Mouse (Mus musculus) v-Abl transformed pro-B cells (cell line): ENCODE results near the gene Exd2.

Source experiments
- in situ Hi-C, 2 experiments: fragments of 400-800 bp; cut with MboI; formaldehyde crosslinking; loops; one replicate each; pipeline ENCODE4 v1.15.1; 2025; ENCODE audit not compliant: unreplicated experiment in 2 of 2

The Exd2 gene

DNA sequence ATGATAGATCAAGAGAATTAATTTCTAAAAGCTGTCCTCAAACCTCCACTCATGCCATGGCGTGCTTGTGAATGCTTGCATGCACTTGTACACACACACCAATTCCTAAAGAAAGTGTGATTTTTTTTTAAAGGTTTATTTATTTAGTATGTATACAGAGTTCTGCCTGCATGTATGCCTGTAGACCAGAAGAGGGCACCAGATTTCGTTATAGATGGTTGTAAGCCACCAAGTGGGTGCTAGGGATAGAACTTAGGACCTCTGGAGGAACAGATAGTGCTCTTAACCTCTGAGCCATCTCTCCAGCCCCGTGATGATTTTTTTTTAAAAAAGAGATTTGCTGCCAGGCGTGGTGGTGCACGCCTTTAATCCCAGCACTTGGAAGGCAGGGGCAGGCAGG is 30.4 kb downstream of the Exd2 start:
- in situ Hi-C loops, result no loop called here

DNA sequence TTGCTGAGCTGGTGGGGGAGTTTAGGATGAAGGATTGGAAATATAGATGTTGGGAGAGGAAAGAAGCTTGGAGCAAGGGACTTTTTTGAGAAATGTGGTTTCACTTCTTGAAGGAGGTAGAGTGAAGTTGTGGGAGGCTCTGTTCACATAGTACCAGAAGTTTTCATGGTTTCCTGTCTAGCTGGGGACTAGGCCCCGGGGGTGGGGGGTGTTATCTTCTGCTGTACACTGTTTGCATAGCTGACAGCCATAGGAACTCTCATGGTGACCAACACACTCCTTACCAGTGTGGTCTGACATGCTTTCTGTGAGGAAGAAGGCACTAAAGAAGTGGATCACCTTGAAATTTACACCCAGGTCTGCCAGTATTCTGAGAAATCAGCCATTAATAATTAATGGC is 32.8 kb downstream of the Exd2 start:
- in situ Hi-C loops, result no loop called here

DNA sequence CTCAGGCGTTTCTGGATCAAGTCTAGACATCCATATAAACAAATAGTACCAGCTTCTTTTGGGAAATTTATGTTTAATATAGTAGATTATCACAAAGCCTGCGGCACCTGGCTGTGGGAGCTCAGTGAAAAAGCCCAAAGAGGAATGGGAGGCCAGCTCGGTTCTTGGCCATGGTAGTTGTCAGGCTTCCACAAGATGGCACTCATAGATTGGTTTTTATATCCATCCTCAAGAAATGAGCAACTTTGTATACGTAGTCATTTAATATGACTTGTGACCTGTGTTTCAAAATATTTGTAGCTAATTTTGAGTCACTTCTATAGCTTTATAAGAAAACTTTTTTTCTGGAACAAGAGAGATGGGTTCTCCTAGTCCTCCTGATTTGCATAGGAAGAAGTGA is 35.5 kb downstream of the Exd2 start:
- in situ Hi-C loops, result no loop called here

DNA sequence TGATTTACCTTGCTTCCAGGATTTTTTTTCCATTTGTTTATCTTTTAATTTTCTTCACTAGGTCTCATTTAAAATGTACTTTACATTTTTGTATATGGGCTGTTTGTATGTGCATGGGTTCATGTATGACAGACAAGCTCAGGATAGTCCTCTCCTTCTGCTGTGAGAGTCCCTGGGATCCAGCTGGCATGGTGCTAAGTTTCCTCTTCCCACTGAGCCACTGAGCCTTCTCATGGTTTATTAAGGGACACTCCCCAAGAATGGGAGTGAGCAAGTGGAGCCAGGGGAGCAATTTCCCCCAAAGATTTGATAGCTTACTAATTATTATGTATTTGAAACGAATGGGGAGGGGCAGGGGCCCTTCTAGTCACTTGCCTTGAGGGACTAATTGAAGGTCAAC is 37.6 kb downstream of the Exd2 start:
- in situ Hi-C loops, result no loop called here

DNA sequence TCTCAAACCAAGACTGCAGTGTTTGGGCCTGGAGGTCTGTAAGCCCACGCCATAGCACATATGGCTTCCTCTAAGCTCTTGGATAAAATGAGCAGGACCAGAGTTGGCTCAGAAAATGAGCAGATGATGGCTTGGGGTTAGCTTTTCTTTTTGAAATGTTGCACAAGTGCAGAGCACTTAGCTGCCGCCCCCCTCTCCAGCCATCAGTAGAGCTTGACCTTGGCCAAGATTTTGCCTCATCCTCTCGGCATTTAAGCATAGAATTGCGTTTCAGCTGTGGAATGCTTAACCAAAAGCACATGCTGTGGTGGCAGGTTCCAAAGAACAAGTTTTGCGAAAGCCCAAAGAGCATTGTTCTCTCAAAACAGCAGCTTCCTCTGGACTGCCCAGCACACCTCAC is 41.8 kb downstream of the Exd2 start:
- in situ Hi-C loops, result no loop called here

DNA sequence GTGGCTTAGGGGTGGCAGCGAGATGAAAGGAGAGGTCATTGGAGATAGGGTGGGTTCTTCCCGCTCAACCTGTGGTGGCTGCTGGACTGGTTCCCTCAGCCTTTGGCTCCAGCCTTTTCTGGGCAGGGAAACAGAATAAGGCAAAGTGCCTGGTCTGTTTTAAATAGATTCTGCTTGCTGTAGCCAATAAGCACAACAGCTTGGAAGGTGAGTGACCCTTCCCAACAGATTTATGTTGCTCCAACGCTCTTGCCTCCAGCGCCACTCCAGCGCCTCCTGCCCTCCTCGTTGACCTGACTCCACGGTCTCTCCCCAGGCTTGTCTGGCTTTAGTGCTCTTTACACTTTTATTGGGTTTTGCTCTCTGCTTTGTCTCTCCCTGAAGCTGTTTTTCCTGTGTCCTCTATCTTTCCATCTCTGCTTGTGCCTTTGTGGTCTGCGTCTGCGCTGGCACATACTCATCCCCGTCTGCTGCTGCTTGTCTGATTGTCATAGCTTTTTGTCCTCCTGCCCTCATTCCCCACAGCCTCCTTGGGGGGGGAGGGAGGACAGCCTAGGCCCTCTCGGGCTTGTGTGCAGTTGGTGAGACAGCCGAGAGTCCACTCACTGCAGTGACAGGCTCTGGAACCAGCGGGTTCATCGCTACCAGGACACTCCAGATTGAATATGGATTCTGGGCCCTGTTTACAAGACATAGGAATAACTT is 44.3 kb downstream of the Exd2 start:
- in situ Hi-C loops, result no loop called here

DNA sequence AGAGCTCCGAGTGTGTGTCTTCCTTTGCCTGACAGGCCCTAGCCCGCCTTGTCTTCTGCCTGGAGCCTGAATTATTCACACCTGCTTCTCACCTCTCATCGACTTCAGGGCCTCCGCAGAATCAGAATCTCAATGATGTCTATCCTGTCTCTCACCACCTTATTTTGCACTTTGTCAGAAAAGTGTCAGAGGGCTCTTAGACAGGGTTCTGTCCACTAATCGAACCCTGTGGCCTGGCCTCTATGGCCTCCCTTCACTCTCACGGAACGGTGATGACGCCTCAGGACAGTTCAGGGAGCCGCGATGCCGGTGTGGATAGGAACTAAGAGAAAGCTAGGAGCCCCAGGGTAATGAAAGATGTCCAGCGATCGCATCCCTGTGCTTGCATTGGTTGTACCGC is 55.1 kb downstream of the Exd2 start, which contains the start of gene Galnt16:
Galnt16 (plus strand) TSS at position 301 of the 400 bp plus-strand sequence.
- in situ Hi-C loops, result no loop called here

DNA sequence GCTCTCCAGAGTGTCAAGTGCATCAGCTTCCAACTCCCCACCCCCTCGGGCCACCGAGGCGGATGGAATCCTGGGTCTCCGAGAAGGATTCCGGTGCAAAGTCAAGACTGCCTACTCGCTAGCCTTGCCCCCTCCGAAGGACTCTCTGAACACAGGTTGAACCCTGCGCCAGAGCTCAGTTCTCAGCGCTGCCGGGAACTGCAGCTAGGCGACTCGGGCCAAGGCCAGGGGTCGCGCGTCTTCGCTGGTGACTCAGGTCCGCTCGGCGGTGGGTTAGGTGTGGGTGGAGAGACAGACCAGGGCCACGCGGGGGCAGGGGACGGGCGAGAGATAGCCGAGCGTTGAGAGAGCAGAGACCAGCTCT is 55.5 kb downstream of the Exd2 start:
- in situ Hi-C loops, result no loop called here

DNA sequence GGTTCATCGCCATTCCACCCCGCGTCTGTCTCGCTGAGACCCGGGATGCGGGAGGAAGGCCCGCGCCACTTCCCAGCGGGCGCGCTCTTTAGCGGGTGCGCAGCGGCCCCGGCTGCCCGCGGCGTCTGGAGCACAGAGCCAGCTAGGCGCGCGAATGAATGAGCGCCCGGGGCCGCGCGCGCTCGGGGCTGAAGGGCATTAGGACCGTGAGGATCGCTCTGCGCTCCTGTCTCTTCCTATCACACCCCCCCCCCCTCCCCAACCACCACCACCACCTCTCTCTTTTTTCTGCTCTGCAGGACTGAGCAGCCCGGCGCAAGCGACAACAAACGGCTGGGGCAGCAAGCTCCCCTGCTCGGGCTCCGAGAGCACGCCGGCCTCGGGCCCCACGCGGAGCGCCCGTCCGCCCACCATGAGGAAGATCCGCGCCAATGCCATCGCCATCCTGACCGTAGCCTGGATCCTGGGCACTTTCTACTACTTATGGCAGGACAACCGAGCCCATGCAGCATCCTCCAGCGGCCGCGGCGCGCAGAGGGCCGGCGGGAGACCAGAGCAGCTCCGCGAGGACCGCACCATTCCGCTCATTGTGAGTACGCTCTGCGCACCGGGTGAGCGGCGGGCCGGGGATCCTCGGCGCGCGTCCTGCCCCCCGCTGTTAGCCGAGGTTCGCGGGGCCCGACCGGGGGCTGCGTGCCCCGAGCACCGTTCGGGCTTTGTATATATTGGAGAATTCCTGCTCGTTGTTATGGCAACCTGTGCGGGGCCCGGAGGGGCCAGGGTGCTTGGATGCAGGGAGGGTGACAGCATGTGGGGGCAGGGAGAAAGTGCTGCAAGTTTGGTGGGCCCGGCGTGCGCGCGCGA is 56.1 kb downstream of the Exd2 start:
- in situ Hi-C loops, result no loop called here

DNA sequence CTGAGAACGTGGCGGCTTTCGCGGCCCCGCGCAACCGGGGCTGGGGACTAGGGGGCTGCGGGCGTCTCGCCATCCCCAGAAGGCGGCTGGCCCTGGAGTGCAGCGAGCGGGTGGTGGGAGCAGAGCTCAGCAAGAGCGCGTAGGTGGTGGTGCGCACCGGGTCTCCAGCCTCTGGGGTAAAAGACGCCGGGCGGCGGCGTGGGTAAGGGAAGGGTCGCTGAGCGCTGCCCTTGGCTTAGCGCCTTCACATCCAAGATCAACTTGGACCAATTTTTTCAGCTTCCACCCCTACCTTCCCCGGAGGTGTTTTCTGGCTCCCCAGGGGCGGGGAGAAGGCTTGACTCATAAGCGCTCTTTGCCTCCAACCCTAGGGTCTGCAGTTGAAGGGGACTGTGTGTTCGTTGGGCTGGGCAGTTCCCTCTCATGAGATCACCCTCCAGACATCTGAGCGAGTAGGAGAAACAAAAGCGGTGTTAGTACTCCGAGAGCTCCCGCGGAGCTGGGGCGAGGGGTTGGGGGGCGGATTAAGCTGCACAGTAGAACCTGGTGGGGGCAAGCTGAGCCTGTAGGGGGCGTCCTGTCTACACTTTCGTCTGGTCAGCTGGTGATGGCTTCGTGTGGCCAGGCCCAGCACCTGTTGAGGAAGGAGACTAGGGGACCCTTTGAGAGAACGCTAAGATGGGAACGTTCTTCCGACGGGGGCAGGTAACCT is 56.9 kb downstream of the Exd2 start:
- in situ Hi-C loops, result no loop called here

DNA sequence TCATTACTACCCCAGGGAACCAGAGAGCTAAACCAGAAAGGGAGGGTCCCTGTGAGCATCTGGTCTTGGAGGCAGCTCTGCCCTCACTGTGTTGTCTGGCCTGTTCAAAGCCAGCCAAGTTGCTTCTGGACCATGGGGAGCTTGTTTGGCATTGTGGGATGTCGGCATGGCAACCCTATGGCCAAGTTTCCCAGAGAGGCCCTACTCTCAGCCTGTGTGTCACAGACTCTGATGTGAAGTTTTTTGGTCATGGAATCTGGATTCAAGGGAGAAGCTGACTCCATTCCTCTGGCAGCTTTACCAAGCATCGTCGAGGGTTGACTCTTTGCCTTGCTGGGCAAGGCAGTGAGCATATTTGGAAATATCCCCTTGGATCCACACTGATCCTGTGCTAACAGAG is 59.1 kb downstream of the Exd2 start:
- in situ Hi-C loops, result no loop called here

DNA sequence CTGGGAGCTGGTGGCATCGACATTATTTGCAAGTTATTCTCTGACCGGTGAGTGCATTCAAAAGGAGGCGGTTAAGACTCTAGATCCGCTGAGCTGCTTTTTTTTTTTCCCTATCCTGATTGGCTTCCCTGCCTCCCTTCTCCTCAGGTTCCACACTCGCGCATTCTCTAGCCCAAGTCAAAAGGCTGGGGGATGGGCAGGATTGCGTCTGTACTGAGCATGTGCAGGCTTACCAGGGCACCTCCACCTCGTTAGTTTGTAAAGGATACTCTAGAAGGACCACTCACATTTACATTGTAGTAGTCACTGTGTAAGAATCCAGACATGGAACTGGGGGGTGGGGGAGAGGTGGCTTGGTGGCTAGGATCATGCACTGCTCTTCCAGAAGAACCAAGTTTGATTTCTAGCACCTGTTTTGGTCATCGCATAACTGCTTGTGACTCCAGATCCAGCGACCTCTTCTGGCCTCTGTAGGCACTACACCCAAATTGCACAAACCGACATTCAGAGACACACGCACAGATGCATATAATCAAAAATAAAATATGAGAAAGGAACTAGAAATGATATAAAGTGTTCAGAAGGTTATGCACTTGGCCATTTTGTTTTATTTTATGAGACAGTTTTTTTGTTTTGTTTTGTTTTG is 61.5 kb downstream of the Exd2 start:
- in situ Hi-C loops, result no loop called here

DNA sequence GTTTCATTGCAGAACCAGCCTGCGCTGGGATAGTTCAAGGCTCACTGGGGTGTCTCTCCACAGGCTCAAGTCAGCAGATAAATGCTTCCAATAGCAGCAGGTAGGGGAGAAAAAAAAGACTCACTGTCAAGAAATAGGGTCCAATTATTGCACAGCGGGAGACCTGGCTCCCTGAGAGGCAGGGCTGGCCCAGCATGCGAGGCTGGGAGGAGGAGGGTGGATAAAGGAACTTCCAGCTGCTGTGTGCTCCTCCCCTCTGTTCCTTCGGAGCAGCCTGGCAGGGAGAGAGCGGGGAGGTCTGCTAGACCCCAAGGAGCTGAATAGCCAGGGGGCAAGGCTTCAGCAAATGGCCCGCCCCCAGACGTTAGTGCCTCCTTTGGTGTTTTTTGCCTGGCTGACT is 62.6 kb downstream of the Exd2 start:
- in situ Hi-C loops, result no loop called here

DNA sequence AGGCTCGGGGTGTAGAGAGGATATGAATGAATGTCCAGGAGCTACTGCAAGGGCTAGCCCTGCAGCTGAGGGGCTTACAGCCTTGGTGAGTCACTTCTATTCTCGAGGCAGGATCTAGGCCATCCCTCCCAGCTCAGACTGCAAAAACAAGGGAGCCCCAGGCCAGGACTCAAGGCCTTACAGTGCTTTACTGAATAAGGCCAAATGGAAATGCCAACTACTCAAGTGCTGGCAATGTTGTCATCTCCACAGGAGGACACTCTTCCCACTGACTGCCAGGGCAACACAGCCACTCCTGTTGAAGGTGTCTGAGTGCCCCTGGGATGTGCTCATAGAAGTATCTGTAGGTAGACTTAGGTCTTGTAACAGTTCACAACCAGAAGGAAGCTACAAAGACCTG is 63.6 kb downstream of the Exd2 start:
- in situ Hi-C loops, result no loop called here

DNA sequence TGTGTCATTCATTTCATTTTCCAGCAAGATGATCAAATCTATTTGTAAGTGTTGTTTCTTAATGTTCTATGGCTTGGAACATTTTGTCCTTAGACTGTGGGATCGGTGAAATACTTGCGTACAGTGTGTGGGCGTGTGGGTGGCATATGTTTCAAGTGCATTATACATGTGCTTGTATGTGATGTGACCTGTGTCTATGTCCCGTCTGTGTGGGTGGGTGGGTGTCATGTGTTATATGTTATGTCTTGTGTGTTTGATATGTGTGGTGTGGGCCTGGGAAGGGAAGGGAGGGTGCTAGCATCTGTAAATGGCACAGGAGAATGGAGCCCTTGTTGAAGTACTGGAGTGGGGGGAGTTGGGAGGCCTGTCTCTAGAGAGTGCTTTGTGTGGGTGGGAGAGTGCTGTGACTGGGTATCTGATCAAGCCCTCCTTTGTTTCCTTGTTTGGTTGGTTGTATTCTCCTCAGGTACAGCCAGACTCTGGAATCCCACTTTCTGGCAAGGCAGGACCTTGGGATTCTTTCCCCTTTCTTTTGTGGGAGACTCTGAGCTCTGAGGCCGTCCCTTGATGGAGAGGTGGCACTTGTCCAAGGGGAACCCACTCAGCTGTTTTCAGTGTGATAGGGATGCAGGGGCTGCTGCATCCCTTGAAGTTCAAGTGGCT is 65.0 kb downstream of the Exd2 start:
- in situ Hi-C loops, result no loop called here

DNA sequence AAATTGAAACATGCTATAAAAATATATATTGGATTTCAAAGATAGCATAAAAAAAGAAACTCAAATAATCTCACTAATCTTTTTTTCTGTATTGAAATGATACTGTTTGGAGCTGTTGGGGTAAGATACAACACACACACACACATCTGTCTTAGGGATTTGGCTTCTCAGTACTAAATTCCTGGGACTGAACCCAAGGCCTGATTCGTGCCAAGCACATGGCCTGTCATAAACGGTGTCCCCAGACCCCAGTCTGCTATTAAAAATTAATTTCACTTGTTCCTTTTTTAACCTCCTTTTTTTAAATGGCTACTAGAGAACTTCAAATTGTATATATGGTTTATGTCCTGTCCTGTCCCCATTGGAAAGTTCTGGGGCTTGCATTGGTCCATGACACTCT is 67.2 kb downstream of the Exd2 start:
- in situ Hi-C loops, result no loop called here

DNA sequence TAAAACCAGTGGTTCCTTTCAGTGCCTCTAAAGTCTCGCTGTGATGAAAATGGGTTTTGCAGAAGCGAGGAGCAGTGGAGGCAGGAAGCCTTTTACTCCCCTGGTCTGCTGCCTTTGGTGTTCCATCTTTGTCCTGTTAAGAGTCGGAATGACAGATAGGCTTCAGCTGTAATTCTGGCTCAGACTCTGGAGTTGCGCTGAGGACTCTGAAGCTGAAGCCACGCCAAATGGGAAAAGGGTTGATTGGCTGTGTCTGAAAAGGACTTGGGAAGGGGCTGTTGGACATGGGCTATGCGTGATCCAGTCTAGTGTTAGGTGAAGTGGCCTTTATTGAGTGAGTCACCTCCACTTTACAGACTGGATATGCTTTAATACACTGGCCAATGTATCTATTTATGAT is 67.7 kb downstream of the Exd2 start:
- in situ Hi-C loops, result no loop called here

DNA sequence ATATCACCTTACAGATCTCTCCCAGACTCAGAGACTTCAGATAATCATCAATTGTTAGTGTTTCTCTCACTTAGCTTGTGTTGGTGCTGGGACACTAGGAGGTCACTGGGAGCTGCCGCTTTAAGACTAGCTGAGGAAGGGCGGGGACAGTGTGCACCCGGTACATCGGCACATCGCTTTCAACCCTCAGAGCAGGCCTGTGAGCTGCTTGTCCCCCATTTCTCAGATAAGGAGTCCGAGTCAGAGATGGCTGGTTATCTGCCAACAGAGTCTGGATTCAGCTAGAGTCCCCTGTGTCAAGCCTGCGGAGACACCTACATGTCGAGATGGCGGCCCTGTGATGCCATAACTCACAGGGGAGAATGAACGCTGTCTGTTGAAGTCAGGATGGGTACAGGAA is 68.7 kb downstream of the Exd2 start:
- in situ Hi-C loops, result no loop called here

DNA sequence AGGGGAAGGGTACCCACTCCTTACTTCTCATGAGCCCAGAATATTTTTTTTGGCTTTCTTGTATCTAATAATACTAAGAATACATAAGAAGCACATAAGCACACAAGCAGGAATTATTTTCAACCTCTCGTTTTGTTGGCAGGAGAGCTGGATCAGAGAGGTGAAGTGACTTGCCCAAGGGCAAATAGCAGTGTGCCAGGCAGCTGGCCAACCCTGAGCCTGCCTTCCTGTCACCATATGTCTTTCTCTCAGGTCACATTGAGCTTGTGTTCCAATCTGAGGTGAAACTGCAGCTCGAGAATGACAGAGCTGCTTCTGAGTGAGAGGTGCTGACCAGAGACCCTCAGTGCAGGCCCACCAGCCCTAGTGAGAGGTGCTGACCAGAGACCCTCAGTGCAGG is 71.0 kb downstream of the Exd2 start:
- in situ Hi-C loops, result no loop called here

DNA sequence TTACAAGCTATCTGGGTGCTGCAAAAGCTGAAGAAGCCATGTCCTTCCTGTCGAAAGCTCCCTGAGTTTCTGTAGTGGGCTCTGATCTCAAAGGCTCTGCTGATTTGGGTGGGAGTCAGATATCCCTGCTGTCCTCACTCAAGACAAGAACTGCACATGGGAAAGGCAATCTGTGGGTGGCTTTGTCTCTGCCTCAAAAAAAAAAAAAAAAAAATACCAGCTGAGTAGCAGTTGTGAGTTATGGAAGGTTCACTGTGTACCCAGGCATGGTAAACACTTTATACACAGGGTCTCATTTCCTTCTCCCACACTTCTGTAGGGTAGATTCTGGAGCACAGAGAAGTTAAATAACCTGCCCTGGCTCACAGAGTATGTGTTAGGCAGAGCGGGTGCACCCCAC is 74.4 kb downstream of the Exd2 start:
- in situ Hi-C loops, result no loop called here

DNA sequence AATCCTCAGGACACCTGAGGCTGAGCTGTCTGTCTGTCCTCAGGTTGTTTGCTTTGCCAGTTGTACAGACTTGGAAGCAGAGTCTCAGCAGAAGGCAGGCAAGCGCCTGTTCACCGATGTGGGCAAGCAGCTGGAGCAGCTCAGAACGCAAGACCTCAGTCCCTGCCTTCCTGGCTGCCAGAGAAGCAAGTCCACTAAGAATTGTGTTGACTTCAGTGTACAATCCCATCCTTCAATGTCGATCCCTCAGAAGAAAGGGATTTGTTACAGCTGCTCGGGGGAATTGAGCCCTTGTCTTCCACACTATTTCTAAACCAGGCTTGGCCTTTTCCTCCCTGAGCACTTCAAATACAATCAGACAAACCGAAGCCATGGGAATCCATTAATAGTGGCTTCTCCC is 75.4 kb downstream of the Exd2 start:
- in situ Hi-C loops, result no loop called here
